Mouse (Mus musculus): Measurements from ENCODE around the gene Sh2b3. TPM values are rescaled to one million over a fixed set of nuclear protein-coding genes. Genes with fewer than 3 reads are reported as not detected.
A peak's percentile ranks its signal among the peaks of the same experiment; 100 is the strongest.

Gene Sh2b3
- polyA plus RNA-seq, 1 experiment from 2014 or later, result 13.2 TPM

GRCm38 (mm10) chr5:121812526-121813243 lies 24.8 kb downstream of the Sh2b3 start:
- Histone ChIP-seq H3K27ac (0 out of 2 replicates have a peak overlapping the region, but pooled peaks have one; percentile 4), H3K36me3 (peaks cover 65% of the 10 kb centered on the region), H3K9me3 (replicated peaks) (no peaks in the 10 kb centered on the region), H3K4me3 (no peak overlapping the region), H3K4me2 (no peak overlapping the region), H3K9ac (no peak overlapping the region), H3K27me3 (no peaks in the 10 kb centered on the region), H3K4me1 (replicated peaks) (peaks cover 35% of the 10 kb centered on the region)
- 74% methylated on average over 7 of the region's 7 CpGs for WGBS
- no peak for ATAC-seq (replicated peaks; ENCODE audit: insufficient number of reproducible peaks, insufficient read depth, low FRiP score, low read depth)

GRCm38 (mm10) chr5:121811485-121811931 lies 25.9 kb downstream of the Sh2b3 start:
- Histone ChIP-seq H3K36me3 (peaks cover 56% of the 10 kb centered on the region), H3K27me3 (no peaks in the 10 kb centered on the region), H3K27ac (peak overlapping the region; percentile 4), H3K9ac (no peak overlapping the region), H3K4me3 (no peak overlapping the region), H3K9me3 (replicated peaks) (no peaks in the 10 kb centered on the region), H3K4me2 (no peak overlapping the region), H3K4me1 (replicated peaks) (peaks cover 39% of the 10 kb centered on the region)
- 74% methylated on average over 5 of the region's 5 CpGs for WGBS
- no peak for ATAC-seq (replicated peaks; ENCODE audit: insufficient number of reproducible peaks, insufficient read depth, low FRiP score, low read depth)

- H3K4me3 ChIP-seq, result no peak overlapping the region
- no peaks in the 10 kb centered on the region for H3K27me3 ChIP-seq
- H3K9me3 ChIP-seq (replicated peaks), result no peaks in the 10 kb centered on the region
- H3K4me1 ChIP-seq (replicated peaks), result peaks cover 39% of the 10 kb centered on the region
- H3K36me3 ChIP-seq, result peaks cover 54% of the 10 kb centered on the region
- ATAC-seq (replicated peaks; ENCODE audit: insufficient number of reproducible peaks, insufficient read depth, low FRiP score, low read depth), result no peak
- WGBS, result 75% methylated on average over 17 of the region's 17 CpGs
- H3K9ac ChIP-seq, result 0 out of 2 replicates have a peak overlapping the region, but pooled peaks have one; percentile 22
- H3K27ac ChIP-seq, result peak overlapping the region; percentile 46
- 0 out of 2 replicates have a peak overlapping the region, but pooled peaks have one; percentile 1 for H3K4me2 ChIP-seq
These were observed 26.9 kb downstream of the Sh2b3 start for GRCm38 (mm10) chr5:121810331-121811151.

GRCm38 (mm10) chr5:121809667-121810224 lies 27.7 kb downstream of the Sh2b3 start:
- Histone ChIP-seq H3K4me2 (0 out of 2 replicates have a peak overlapping the region, but pooled peaks have one; percentile 1), H3K4me1 (replicated peaks) (peaks cover 39% of the 10 kb centered on the region), H3K27me3 (no peaks in the 10 kb centered on the region), H3K9me3 (replicated peaks) (no peaks in the 10 kb centered on the region), H3K4me3 (no peak overlapping the region), H3K27ac (peak overlapping the region; percentile 46), H3K9ac (no peak overlapping the region), H3K36me3 (peaks cover 57% of the 10 kb centered on the region)
- WGBS, result 25% methylated on average over 5 of the region's 5 CpGs
- ATAC-seq (replicated peaks; ENCODE audit: insufficient number of reproducible peaks, insufficient read depth, low FRiP score, low read depth), result no peak

GRCm38 (mm10) chr5:121808202-121808601 lies 29.2 kb downstream of the Sh2b3 start:
- Histone ChIP-seq H3K4me3 (no peak overlapping the region), H3K4me1 (replicated peaks) (peaks cover 39% of the 10 kb centered on the region), H3K9ac (no peak overlapping the region), H3K27ac (no peak overlapping the region), H3K27me3 (no peaks in the 10 kb centered on the region), H3K36me3 (peaks cover 53% of the 10 kb centered on the region), H3K4me2 (no peak overlapping the region), H3K9me3 (replicated peaks) (no peaks in the 10 kb centered on the region)
- ATAC-seq (replicated peaks; ENCODE audit: insufficient number of reproducible peaks, insufficient read depth, low FRiP score, low read depth), result no peak
- 85% methylated on average over 2 of the region's 2 CpGs for WGBS

- no peak for ATAC-seq (replicated peaks; ENCODE audit: insufficient number of reproducible peaks, insufficient read depth, low FRiP score, low read depth)
- Histone ChIP-seq H3K36me3 (peaks cover 52% of the 10 kb centered on the region), H3K9me3 (replicated peaks) (no peaks in the 10 kb centered on the region), H3K9ac (no peak overlapping the region), H3K4me3 (no peak overlapping the region), H3K4me1 (replicated peaks) (peaks cover 32% of the 10 kb centered on the region), H3K27ac (no peak overlapping the region), H3K4me2 (no peak overlapping the region), H3K27me3 (no peaks in the 10 kb centered on the region)
- WGBS, result 78% methylated on average over 3 of the region's 3 CpGs
These were observed 30.3 kb downstream of the Sh2b3 start for GRCm38 (mm10) chr5:121807186-121807585.

- ATAC-seq (replicated peaks; ENCODE audit: insufficient number of reproducible peaks, insufficient read depth, low FRiP score, low read depth), result no peak
- no peak overlapping the region for H3K27ac ChIP-seq
- WGBS, result 95% methylated on average over 2 of the region's 2 CpGs
- no peaks in the 10 kb centered on the region for H3K9me3 ChIP-seq (replicated peaks)
- H3K9ac ChIP-seq, result no peak overlapping the region
- H3K4me3 ChIP-seq, result no peak overlapping the region
- no peaks in the 10 kb centered on the region for H3K27me3 ChIP-seq
- H3K4me2 ChIP-seq, result no peak overlapping the region
- no peaks in the 10 kb centered on the region for H3K4me1 ChIP-seq (replicated peaks)
- peaks cover 85% of the 10 kb centered on the region for H3K36me3 ChIP-seq
These were observed 39.0 kb downstream of the Sh2b3 start for GRCm38 (mm10) chr5:121798447-121798846.

- WGBS, result 80% methylated on average over 3 of the region's 3 CpGs
These were observed 41.6 kb downstream of the Sh2b3 start for GRCm38 (mm10) chr5:121795800-121796199.

GRCm38 (mm10) chr5:121791026-121791425 lies 46.4 kb downstream of the Sh2b3 start:
- Histone ChIP-seq H3K27ac (no peak overlapping the region), H3K4me3 (no peak overlapping the region), H3K36me3 (peaks cover 71% of the 10 kb centered on the region), H3K9ac (no peak overlapping the region), H3K4me2 (no peak overlapping the region), H3K4me1 (replicated peaks) (no peaks in the 10 kb centered on the region), H3K27me3 (no peaks in the 10 kb centered on the region), H3K9me3 (replicated peaks) (no peaks in the 10 kb centered on the region)
- no peak for ATAC-seq (replicated peaks; ENCODE audit: insufficient number of reproducible peaks, insufficient read depth, low FRiP score, low read depth)
- 91% methylated on average over 5 of the region's 5 CpGs for WGBS

More at GRCm38 (mm10) chr5:121795800-121796199, 41.6 kb downstream of the Sh2b3 start:
- Histone ChIP-seq H3K4me3 (no peak overlapping the region), H3K27ac (no peak overlapping the region), H3K9ac (no peak overlapping the region), H3K36me3 (peaks cover 76% of the 10 kb centered on the region), H3K4me2 (no peak overlapping the region), H3K4me1 (replicated peaks) (no peaks in the 10 kb centered on the region), H3K9me3 (replicated peaks) (no peaks in the 10 kb centered on the region), H3K27me3 (no peaks in the 10 kb centered on the region)
- no peak for ATAC-seq (replicated peaks; ENCODE audit: insufficient number of reproducible peaks, insufficient read depth, low FRiP score, low read depth)

GRCm38 (mm10) chr5:121783862-121784500 lies 53.5 kb downstream of the Sh2b3 start:
- Histone ChIP-seq H3K9me3 (replicated peaks) (no peaks in the 10 kb centered on the region), H3K4me2 (no peak overlapping the region), H3K4me3 (no peak overlapping the region), H3K9ac (no peak overlapping the region), H3K36me3 (peaks cover 77% of the 10 kb centered on the region), H3K4me1 (replicated peaks) (0 out of 2 replicates have a peak, but pooled peaks cover 2% of the 10 kb centered on the region), H3K27ac (no peak overlapping the region), H3K27me3 (no peaks in the 10 kb centered on the region)
- WGBS, result 60% methylated on average over 10 of the region's 10 CpGs
- ATAC-seq (replicated peaks; ENCODE audit: insufficient number of reproducible peaks, insufficient read depth, low FRiP score, low read depth), result no peak

GRCm38 (mm10) chr5:121782467-121782866 lies 55.0 kb downstream of the Sh2b3 start:
- Histone ChIP-seq H3K9ac (no peak overlapping the region), H3K9me3 (replicated peaks) (no peaks in the 10 kb centered on the region), H3K4me3 (no peak overlapping the region), H3K36me3 (peaks cover 80% of the 10 kb centered on the region), H3K27ac (no peak overlapping the region), H3K27me3 (no peaks in the 10 kb centered on the region), H3K4me1 (replicated peaks) (0 out of 2 replicates have a peak, but pooled peaks cover 2% of the 10 kb centered on the region), H3K4me2 (no peak overlapping the region)
- no peak for ATAC-seq (replicated peaks; ENCODE audit: insufficient number of reproducible peaks, insufficient read depth, low FRiP score, low read depth)
- WGBS, result 56% methylated on average over 4 of the region's 4 CpGs
